Mouse (Mus musculus): ENCODE data around the gene Etv3. TPM values are rescaled to one million over a fixed set of nuclear protein-coding genes. Genes with fewer than 3 reads are reported as not detected.

The Etv3 gene
- total and polyA plus RNA-seq, 2 experiments from 2014 or later: 7.7 to 9.5 TPM

GRCm38 (mm10) chr3:87528841-87529240 is 3.6 kb downstream of the Etv3 start:
- WGBS: 92% methylated on average over 8 of the region's 8 CpGs

DNA sequence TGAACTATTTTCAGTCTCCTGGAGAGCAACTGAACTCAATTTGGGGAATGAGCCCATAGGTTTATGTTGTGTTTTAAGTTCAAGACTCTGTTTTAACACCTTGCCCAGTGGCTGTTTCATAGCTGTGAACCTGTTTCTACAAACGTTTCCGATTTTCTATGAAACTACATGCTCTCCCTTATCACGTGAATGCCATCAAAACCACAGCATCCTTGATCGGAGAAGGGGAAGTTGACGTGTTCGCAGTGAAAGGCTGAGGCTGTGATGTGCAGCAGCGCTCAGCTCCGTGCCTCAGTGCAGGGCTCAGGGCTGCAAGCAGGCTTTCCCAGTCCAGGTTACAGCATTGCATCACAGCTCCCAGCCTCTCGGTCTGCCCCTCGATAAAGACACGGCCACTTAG is 4.4 kb downstream of the Etv3 start:
- Histone ChIP-seq H3K4me3 (ENCODE audit: low read length) (no peak overlapping the region), H3K9me3 (ENCODE audit: low read length) (no peaks in the 10 kb centered on the region), H3K27me3 (ENCODE audit: insufficient read depth, low read length) (no peaks in the 10 kb centered on the region), H3K36me3 (ENCODE audit: insufficient read depth, low read length) (peaks cover 45% of the 10 kb centered on the region), H3K4me2 (ENCODE audit: low read depth, low read length) (no peak overlapping the region), H3K27ac (no peak overlapping the region), H3K9ac (replicated peaks; ENCODE audit: low read length) (no peak overlapping the region), H3K4me1 (ENCODE audit: insufficient read depth, low read length) (no peaks in the 10 kb centered on the region)
- ATAC-seq: no peak
- DNase-seq (ENCODE audit: low spot score): no peak
- no peak for TF ChIP-seq CTCF (IDR thresholded peaks at IDR 0.05; ENCODE audit: low read depth)
- WGBS: 93% methylated on average over 11 of the region's 11 CpGs

More at GRCm38 (mm10) chr3:87528841-87529240, 3.6 kb downstream of the Etv3 start:
- Histone ChIP-seq H3K27me3 (ENCODE audit: insufficient read depth, low read length) (no peaks in the 10 kb centered on the region), H3K27ac (no peak overlapping the region), H3K36me3 (ENCODE audit: insufficient read depth, low read length) (peaks cover 43% of the 10 kb centered on the region), H3K4me2 (ENCODE audit: low read depth, low read length) (no peak overlapping the region), H3K4me3 (ENCODE audit: low read length) (no peak overlapping the region), H3K9me3 (ENCODE audit: low read length) (no peaks in the 10 kb centered on the region), H3K9ac (replicated peaks; ENCODE audit: low read length) (no peak overlapping the region), H3K4me1 (ENCODE audit: insufficient read depth, low read length) (no peaks in the 10 kb centered on the region)
- ATAC-seq (no peak), DNase-seq (ENCODE audit: low spot score) (no peak)
- no peak for TF ChIP-seq CTCF (IDR thresholded peaks at IDR 0.05; ENCODE audit: low read depth)

- ATAC-seq (no peak), DNase-seq (ENCODE audit: low spot score) (no peak)
- Histone ChIP-seq H3K27me3 (ENCODE audit: insufficient read depth, low read length) (no peaks in the 10 kb centered on the region), H3K4me2 (ENCODE audit: low read depth, low read length) (no peak overlapping the region), H3K4me1 (ENCODE audit: insufficient read depth, low read length) (no peaks in the 10 kb centered on the region), H3K9ac (replicated peaks; ENCODE audit: low read length) (no peak overlapping the region), H3K4me3 (ENCODE audit: low read length) (no peak overlapping the region), H3K36me3 (ENCODE audit: insufficient read depth, low read length) (peaks cover 52% of the 10 kb centered on the region), H3K9me3 (ENCODE audit: low read length) (no peaks in the 10 kb centered on the region), H3K27ac (no peak overlapping the region)
- WGBS: 93% methylated on average over 3 of the region's 3 CpGs
- no peak for TF ChIP-seq CTCF (IDR thresholded peaks at IDR 0.05; ENCODE audit: low read depth)
Measured at GRCm38 (mm10) chr3:87530234-87530633, 5.0 kb downstream of the Etv3 start.

GRCm38 (mm10) chr3:87533667-87534378 is 8.6 kb downstream of the Etv3 start:
- H3K9me3 ChIP-seq (ENCODE audit: low read length): no peaks in the 10 kb centered on the region
- TF ChIP-seq CTCF (IDR thresholded peaks at IDR 0.05; ENCODE audit: low read depth): no peak
- no peak for ATAC-seq

DNA sequence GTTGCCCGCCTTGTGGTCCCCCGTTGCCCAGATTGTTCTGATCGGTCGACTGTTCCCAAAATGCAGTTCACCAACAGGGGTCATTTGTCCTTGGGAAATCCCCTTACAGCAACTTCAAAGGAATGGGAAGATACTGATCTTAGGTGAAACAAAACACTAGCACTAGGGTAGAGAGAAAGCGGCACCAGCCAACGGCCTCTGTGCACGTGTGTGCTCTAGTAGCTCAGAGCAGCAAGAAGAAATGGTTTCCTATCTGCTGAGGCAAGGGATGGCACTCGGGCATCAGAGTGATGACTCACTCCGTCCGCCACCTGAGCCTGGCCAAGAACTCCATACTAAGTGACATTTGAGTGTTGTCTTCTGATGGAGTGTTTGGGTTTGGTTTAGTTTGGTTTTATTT is 12.8 kb downstream of the Etv3 start:
- DNase-seq (ENCODE audit: low spot score) (no peak), ATAC-seq (no peak)
- no peaks in the 10 kb centered on the region for H3K9me3 ChIP-seq (ENCODE audit: low read length)
- H3K9ac ChIP-seq (replicated peaks; ENCODE audit: low read length): no peak overlapping the region
- H3K4me3 ChIP-seq (ENCODE audit: low read length): no peak overlapping the region
- H3K27me3 ChIP-seq (ENCODE audit: insufficient read depth, low read length): no peaks in the 10 kb centered on the region
- WGBS: 90% methylated on average over 10 of the region's 10 CpGs
- H3K4me2 ChIP-seq (ENCODE audit: low read depth, low read length): no peak overlapping the region
- peaks cover 47% of the 10 kb centered on the region for H3K36me3 ChIP-seq (ENCODE audit: insufficient read depth, low read length)
- no peak for TF ChIP-seq CTCF (IDR thresholded peaks at IDR 0.05; ENCODE audit: low read depth)
- peaks cover 5% of the 10 kb centered on the region; the same call in 1 of the 2 replicates for H3K4me1 ChIP-seq (ENCODE audit: insufficient read depth, low read length)
- no peak overlapping the region for H3K27ac ChIP-seq

More at GRCm38 (mm10) chr3:87533667-87534378, 8.6 kb downstream of the Etv3 start:
- no peak overlapping the region for H3K9ac ChIP-seq (replicated peaks; ENCODE audit: low read length)
- H3K4me3 ChIP-seq (ENCODE audit: low read length): no peak overlapping the region
- H3K27me3 ChIP-seq (ENCODE audit: insufficient read depth, low read length): no peaks in the 10 kb centered on the region
- no peak for DNase-seq (ENCODE audit: low spot score)
- WGBS: 90% methylated on average over 7 of the region's 7 CpGs
- H3K36me3 ChIP-seq (ENCODE audit: insufficient read depth, low read length): peaks cover 77% of the 10 kb centered on the region
- H3K4me2 ChIP-seq (ENCODE audit: low read depth, low read length): no peak overlapping the region
- no peak overlapping the region for H3K27ac ChIP-seq
- no peaks in the 10 kb centered on the region for H3K4me1 ChIP-seq (ENCODE audit: insufficient read depth, low read length)

- Histone ChIP-seq H3K4me1 (ENCODE audit: insufficient read depth, low read length) (peaks cover 5% of the 10 kb centered on the region; the same call in 1 of the 2 replicates), H3K9ac (replicated peaks; ENCODE audit: low read length) (no peak overlapping the region), H3K27ac (peak overlapping the region; percentile 43; the same call in 1 of the 2 replicates), H3K36me3 (ENCODE audit: insufficient read depth, low read length) (peaks cover 33% of the 10 kb centered on the region), H3K27me3 (ENCODE audit: insufficient read depth, low read length) (no peaks in the 10 kb centered on the region), H3K9me3 (ENCODE audit: low read length) (no peaks in the 10 kb centered on the region), H3K4me3 (ENCODE audit: low read length) (no peak overlapping the region), H3K4me2 (ENCODE audit: low read depth, low read length) (no peak overlapping the region)
- ATAC-seq (no peak), DNase-seq (ENCODE audit: low spot score) (no peak)
- 55% methylated on average over 11 of the region's 11 CpGs for WGBS
- TF ChIP-seq CTCF (IDR thresholded peaks at IDR 0.05; ENCODE audit: low read depth): no peak
Measured at GRCm38 (mm10) chr3:87540028-87540675, 14.9 kb downstream of the Etv3 start.
